Comparison of ENCODE assay signal across 12 mouse cellular contexts in the genomic region with DNA sequence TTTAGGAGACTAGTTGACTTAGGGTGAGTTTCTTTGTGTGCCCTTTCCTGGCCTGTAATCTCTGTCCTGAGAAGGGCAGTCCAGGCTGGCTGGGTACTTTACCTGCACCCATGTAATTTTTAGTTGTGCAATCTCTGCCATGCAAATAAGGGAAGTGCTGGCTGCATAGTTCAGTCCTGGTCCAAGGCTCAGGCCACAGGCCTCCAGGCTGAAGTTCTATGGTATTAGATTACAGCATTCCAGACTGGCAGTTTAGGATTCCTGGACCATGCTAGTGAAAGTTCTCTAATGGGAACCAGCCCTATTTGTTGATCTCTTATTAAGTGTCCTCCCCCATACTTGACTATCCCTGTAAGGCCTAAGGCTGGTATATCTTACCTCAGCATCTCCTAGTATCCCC.
DNase-seq lines count a peak whose midpoint lies in the region; ATAC-seq and TF ChIP-seq lines count a peak whose summit lies in the region.
"Had no signal": no experiment of that assay in that cellular context is flagged by ENCODE, and none has a peak within 500 bp of the region (broad histone marks: within the 10 kb centered on the region; RNA-seq: fewer than 3 reads in every experiment).

No protein-coding gene starts in this region.

- no peak for DNase-seq in heart, adult 8-10 months (ENCODE audit: low spot score)
- peak; percentile 65 for DNase-seq in lung, postnatal 0 days (ENCODE audit: low spot score)
- DNase-seq in lung, postnatal 4 days: no peak
- DNase-seq in cerebellum, postnatal 36 days: no peak
- DNase-seq in gastrocnemius, postnatal 10 days: no peak
- DNase-seq: cerebellum, adult 9-11 months; layer of hippocampus, adult 9-11 months; thymus, adult 18-20 months had no signal

- TF ChIP-seq EP300 in lung, postnatal 0 days (IDR thresholded peaks at IDR 0.05): no peak

- H3K36me3 ChIP-seq in heart, embryonic 13.5 days: peaks cover 45% of the 10 kb centered on the region
- H3K36me3 ChIP-seq in lung, postnatal 0 days (ENCODE audit: insufficient read depth, low read length): 0 out of 2 replicates have a peak, but pooled peaks cover 4% of the 10 kb centered on the region
- H3K36me3 ChIP-seq in myocyte (ENCODE audit: control insufficient read depth, insufficient read depth): peaks cover 5% of the 10 kb centered on the region

- H3K27me3 ChIP-seq in heart, embryonic 13.5 days (replicated peaks): no peaks in the 10 kb centered on the region
- no peaks in the 10 kb centered on the region for H3K27me3 ChIP-seq in lung, postnatal 0 days (replicated peaks; ENCODE audit: insufficient read depth, low read length)
- H3K27me3 ChIP-seq in myocyte (ENCODE audit: control insufficient read depth, insufficient read depth, insufficient read length): no peaks in the 10 kb centered on the region

- H3K4me1 ChIP-seq in heart, embryonic 13.5 days: peaks cover 10% of the 10 kb centered on the region; the same call in 1 of the 2 replicates
- H3K4me1 ChIP-seq in lung, postnatal 0 days (ENCODE audit: insufficient read depth, low read depth, low read length): no peaks in the 10 kb centered on the region

- ATAC-seq in heart, embryonic 13.5 days (ENCODE audit: extremely low read depth, insufficient number of reproducible peaks, low FRiP score, low TSS enrichment): no peak
- ATAC-seq in lung, postnatal 0 days: peak; percentile 89
- ATAC-seq in granulocyte monocyte progenitor cell, adult 5-6 weeks (replicated peaks; ENCODE audit: poor library complexity, severe bottlenecking): peak; percentile 66
- ATAC-seq: hindbrain, postnatal 0 days had no signal

- H3K9ac ChIP-seq in heart, embryonic 13.5 days: no peak overlapping the region
- H3K9ac ChIP-seq in lung, postnatal 0 days (replicated peaks; ENCODE audit: low read depth): no peak overlapping the region

- TF ChIP-seq CTCF in lung, postnatal 0 days (IDR thresholded peaks at IDR 0.05): no peak

- H3K79me2 ChIP-seq in myocyte (ENCODE audit: control insufficient read depth, insufficient read depth): no peaks in the 10 kb centered on the region

- H3K27ac ChIP-seq in heart, embryonic 13.5 days (replicated peaks): 0 out of 2 replicates have a peak overlapping the region, but pooled peaks have one; percentile 7
- no peak overlapping the region for H3K27ac ChIP-seq in lung, postnatal 0 days (ENCODE audit: low read length)
- H3K27ac ChIP-seq: hindbrain, postnatal 0 days had no signal

- no peak overlapping the region for H3K4me2 ChIP-seq in heart, embryonic 13.5 days
- no peak overlapping the region for H3K4me2 ChIP-seq in lung, postnatal 0 days (replicated peaks; ENCODE audit: low read depth, low read length)
- H3K4me2 ChIP-seq in myocyte (ENCODE audit: low read depth): no peak overlapping the region

- no peak for TF ChIP-seq POLR2A in myocyte (IDR thresholded peaks at IDR 0.05; ENCODE audit: insufficient read length, low read depth)

- no peak overlapping the region for H3K4me3 ChIP-seq in heart, embryonic 13.5 days
- H3K4me3 ChIP-seq in lung, postnatal 0 days (ENCODE audit: low read depth, low read length): no peak overlapping the region
- H3K4me3 ChIP-seq in myocyte: no peak overlapping the region

- no peaks in the 10 kb centered on the region for H3K9me3 ChIP-seq in heart, embryonic 13.5 days
- no peaks in the 10 kb centered on the region for H3K9me3 ChIP-seq in lung, postnatal 0 days (ENCODE audit: low read length)

- no peak overlapping the region for H3ac ChIP-seq in myocyte (ENCODE audit: control insufficient read depth, insufficient read length)

TF ChIP-seq in myocyte, 11 proteins besides CTCF, POLR2A, EP300 and RAD21:
- TF ChIP-seq CEBPB (IDR thresholded peaks at IDR 0.05; ENCODE audit: insufficient read depth, poor library complexity, severe bottlenecking) (peak; percentile 83), MYOG (IDR thresholded peaks at IDR 0.05; ENCODE audit: control insufficient read depth in 1 of 3, insufficient read depth in 1 of 3, insufficient read length in 2 of 3, low read depth in 2 of 3) (no peak), MAX (IDR thresholded peaks at IDR 0.05; ENCODE audit: low read depth) (no peak)
